Mouse (Mus musculus): Measurements from ENCODE around the gene Uggt1. TPM values are rescaled to one million over a fixed set of nuclear protein-coding genes. Genes with fewer than 3 reads are reported as not detected.

The Uggt1 gene
- polyA plus RNA-seq, 1 experiment from 2014 or later: 49.9 TPM

DNA sequence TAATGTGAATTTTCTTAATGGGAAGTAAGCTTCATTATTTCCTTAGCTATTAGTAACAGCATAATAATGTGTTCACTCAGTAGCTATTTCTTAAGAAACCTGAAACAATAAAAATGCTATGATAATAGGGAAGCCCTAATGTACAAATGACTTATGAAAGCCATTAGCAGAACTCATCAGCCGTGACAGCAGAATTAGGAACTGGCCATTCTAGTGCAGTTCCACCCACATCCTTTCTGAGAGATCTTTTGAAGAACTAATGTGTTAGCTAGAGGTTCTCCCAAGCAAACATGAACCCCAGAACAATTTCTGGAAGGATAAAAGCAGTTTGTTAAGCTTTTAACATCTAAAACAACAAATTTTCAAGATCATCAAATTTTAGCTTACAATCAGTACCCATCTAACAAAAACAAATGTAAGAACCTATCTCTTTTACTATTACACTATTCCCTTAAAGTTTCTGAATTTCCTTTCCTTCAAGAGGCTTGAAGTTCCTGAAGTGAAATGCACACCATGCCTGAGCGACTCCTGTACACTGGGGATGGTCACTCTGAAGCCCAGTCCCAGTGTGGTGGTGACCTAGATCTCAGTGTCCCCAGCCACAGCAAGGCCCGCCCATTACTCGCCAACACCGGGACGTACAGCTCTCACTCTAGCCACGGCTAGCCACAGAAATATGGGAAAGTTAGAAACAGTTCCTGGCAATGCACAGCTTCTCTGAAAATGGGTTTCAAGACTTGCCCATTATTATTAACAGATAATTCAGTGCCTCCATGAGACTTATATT lies 13.4 kb downstream of the Uggt1 start:
- Histone ChIP-seq H3K27ac (no peak overlapping the region), H3K36me3 (peaks cover 58% of the 10 kb centered on the region), H3K9ac (replicated peaks) (no peak overlapping the region), H3K4me1 (replicated peaks) (no peaks in the 10 kb centered on the region), H3K9me3 (no peaks in the 10 kb centered on the region), H3K4me2 (replicated peaks) (no peak overlapping the region), H3K4me3 (replicated peaks) (no peak overlapping the region), H3K27me3 (no peaks in the 10 kb centered on the region)
- no peak for ATAC-seq
- 85% methylated on average over 7 of the region's 7 CpGs for WGBS

DNA sequence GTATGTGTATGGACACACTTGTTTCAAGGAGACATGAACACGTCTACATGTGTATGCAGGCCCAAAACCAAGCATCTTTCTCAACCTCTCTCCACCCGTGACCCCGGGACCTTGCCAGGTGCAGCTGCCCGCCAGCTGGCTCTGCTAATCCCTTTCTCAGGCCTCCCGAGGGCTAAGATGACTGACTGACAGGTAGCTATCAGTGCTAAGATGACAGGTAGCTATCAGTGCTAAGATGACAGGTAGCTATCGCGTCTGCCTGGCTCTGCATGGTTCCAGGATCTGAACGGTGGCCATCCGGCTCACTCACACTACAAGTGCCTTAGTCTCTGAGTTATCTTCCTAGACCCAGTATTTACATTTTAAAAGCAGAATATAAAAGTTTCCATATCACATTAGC lies 16.1 kb downstream of the Uggt1 start:
- H3K4me3 ChIP-seq (replicated peaks): no peak overlapping the region
- ATAC-seq: no peak
- no peak overlapping the region for H3K4me2 ChIP-seq (replicated peaks)
- 85% methylated on average over 9 of the region's 9 CpGs for WGBS
- H3K36me3 ChIP-seq: peaks cover 64% of the 10 kb centered on the region
- no peaks in the 10 kb centered on the region for H3K9me3 ChIP-seq
- no peaks in the 10 kb centered on the region for H3K27me3 ChIP-seq
- H3K27ac ChIP-seq: no peak overlapping the region
- H3K9ac ChIP-seq (replicated peaks): no peak overlapping the region
- no peaks in the 10 kb centered on the region for H3K4me1 ChIP-seq (replicated peaks)

DNA sequence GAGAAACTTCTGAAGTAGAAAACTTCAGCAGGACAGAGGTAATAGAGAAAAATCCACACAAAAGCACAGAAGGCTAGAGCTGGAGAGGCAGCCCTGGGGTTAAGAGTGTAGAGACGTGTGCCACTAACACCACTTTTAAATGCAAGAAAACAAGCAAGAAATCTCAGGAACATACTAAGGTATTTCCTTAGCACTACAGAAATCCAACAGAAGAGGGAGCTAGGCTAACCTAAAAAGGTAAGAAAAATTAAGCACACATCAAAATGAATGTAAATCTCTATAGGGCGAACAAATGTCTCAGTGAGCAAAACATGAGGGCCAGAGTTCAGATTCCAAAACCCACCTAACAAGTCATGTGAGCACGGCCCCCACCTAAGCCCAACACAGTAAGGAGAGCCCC lies 19.9 kb downstream of the Uggt1 start:
- Histone ChIP-seq H3K4me1 (replicated peaks) (no peaks in the 10 kb centered on the region), H3K4me2 (replicated peaks) (no peak overlapping the region), H3K9ac (replicated peaks) (no peak overlapping the region), H3K27ac (no peak overlapping the region), H3K27me3 (no peaks in the 10 kb centered on the region), H3K36me3 (peaks cover 76% of the 10 kb centered on the region), H3K9me3 (no peaks in the 10 kb centered on the region), H3K4me3 (replicated peaks) (no peak overlapping the region)
- WGBS: 86% methylated on average over 3 of the region's 3 CpGs
- no peak for ATAC-seq

DNA sequence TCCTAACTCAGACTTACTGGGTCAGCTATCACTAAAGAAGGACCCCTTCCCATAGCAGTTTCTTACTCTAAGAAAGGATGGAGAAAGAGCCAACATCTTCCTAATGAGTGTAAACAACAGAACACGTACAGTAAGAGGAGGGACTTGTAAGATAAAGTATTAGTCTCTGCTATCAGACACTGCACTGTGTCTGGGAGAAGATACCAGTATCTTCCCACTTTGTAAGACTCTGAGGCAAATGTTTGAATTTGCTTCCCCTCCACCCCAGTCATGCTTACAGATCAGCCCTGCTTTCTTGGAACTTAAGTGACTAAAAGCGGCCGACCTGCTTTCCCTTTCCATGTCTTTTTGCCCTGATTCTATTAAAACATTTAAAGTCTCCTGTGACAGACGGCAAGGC lies 30.2 kb downstream of the Uggt1 start:
- Histone ChIP-seq H3K4me2 (replicated peaks) (no peak overlapping the region), H3K36me3 (peaks cover 66% of the 10 kb centered on the region), H3K27ac (no peak overlapping the region), H3K9ac (replicated peaks) (no peak overlapping the region), H3K9me3 (no peaks in the 10 kb centered on the region), H3K27me3 (no peaks in the 10 kb centered on the region), H3K4me3 (replicated peaks) (no peak overlapping the region), H3K4me1 (replicated peaks) (no peaks in the 10 kb centered on the region)
- 90% methylated on average over 4 of the region's 4 CpGs for WGBS
- no peak for ATAC-seq

DNA sequence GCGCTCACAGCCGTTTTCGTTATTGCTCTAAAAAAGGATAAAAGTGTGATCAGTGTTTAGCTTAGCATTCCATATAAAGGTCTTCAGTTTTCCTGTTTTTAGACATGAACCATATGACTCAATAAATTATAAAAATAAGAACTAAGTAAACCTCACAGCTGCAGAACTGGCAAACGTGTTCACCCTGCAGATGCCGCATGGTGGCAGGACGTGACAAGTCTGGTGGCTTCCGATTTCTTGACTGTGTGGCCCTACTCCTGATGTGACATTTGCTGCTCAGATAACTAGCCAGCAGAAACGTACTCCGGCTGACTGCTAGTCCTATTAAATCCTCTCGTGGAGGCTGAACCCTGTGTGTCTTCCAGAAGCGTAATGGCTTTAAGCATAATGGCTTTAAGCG lies 42.8 kb downstream of the Uggt1 start:
- no peak for ATAC-seq
- H3K4me2 ChIP-seq (replicated peaks): no peak overlapping the region
- no peak overlapping the region for H3K27ac ChIP-seq
- peaks cover 57% of the 10 kb centered on the region for H3K36me3 ChIP-seq
- no peaks in the 10 kb centered on the region for H3K27me3 ChIP-seq
- no peak overlapping the region for H3K9ac ChIP-seq (replicated peaks)
- H3K9me3 ChIP-seq: no peaks in the 10 kb centered on the region
- H3K4me3 ChIP-seq (replicated peaks): no peak overlapping the region
- WGBS: 94% methylated on average over 12 of the region's 12 CpGs
- H3K4me1 ChIP-seq (replicated peaks): no peaks in the 10 kb centered on the region

DNA sequence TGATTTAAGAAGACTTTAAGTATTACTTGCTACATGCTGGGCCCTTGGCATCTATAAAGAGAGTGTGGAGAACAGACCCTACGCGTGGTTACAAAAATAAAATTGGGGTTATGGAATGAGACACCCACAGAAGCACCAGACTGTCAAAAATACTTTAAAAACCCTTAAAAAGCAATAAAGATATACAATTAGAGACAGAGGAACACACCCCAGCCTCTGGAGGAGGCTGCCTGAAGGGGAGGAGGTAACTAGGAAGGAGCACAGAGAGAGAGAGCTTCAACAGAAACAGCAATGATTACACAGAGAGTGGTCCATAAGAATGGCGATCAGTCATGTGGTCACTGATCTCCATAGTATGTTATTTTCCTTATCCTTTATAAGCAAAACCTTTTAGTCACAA lies 50.0 kb downstream of the Uggt1 start:
- Histone ChIP-seq H3K36me3 (peaks cover 94% of the 10 kb centered on the region), H3K4me1 (replicated peaks) (no peaks in the 10 kb centered on the region), H3K27me3 (no peaks in the 10 kb centered on the region), H3K4me3 (replicated peaks) (no peak overlapping the region), H3K9ac (replicated peaks) (no peak overlapping the region), H3K27ac (no peak overlapping the region), H3K4me2 (replicated peaks) (no peak overlapping the region), H3K9me3 (no peaks in the 10 kb centered on the region)
- over 99% methylated on average over 3 of the region's 3 CpGs for WGBS
- ATAC-seq: no peak

DNA sequence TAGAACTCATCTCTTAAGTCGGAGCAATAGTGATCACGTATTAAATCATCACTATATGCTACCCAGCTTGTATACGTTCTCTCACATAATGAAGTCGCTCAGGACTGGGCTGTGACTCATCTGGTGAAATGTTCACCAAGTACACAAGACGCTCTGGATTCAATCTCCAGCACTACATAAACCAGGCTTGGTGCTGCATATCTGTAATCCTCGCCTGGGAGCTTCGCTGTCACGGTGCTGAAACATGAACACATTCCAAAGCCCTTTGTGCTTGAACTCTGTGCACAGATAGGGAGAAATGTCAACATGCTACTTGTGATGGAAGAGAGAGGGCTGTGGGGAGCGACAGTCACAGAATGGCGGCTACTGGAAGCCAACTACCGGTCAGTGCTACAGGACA lies 52.6 kb downstream of the Uggt1 start:
- 94% methylated on average over 11 of the region's 11 CpGs for WGBS
- H3K4me2 ChIP-seq (replicated peaks): no peak overlapping the region
- H3K36me3 ChIP-seq: peaks cover 92% of the 10 kb centered on the region
- no peak overlapping the region for H3K27ac ChIP-seq
- H3K4me3 ChIP-seq (replicated peaks): no peak overlapping the region
- no peaks in the 10 kb centered on the region for H3K9me3 ChIP-seq
- no peaks in the 10 kb centered on the region for H3K27me3 ChIP-seq
- ATAC-seq: no peak
- H3K4me1 ChIP-seq (replicated peaks): no peaks in the 10 kb centered on the region
- H3K9ac ChIP-seq (replicated peaks): no peak overlapping the region

DNA sequence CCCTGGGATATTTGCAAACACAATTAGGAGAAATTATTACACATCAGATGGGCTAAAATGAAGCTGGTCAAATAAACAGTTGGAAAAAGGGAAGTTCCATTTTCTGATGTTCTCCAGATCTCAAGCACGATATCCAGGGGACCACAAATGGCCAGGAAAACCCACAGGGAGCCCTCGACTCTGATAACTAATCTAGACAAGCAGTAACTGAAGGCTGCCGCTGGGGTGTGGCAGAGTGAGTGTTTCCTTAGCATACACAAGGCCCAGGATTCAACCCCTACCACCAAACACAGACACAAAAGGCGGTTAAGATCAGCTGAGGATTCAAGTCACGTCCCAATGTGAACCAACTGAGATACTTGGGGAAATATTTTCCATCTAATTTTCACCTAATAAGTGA lies 64.5 kb downstream of the Uggt1 start:
- no peak for ATAC-seq
- Histone ChIP-seq H3K9me3 (no peaks in the 10 kb centered on the region), H3K36me3 (peaks cover 85% of the 10 kb centered on the region), H3K27me3 (no peaks in the 10 kb centered on the region), H3K4me2 (replicated peaks) (no peak overlapping the region), H3K9ac (replicated peaks) (no peak overlapping the region), H3K27ac (no peak overlapping the region), H3K4me1 (replicated peaks) (no peaks in the 10 kb centered on the region), H3K4me3 (replicated peaks) (no peak overlapping the region)
- WGBS: 91% methylated on average over 5 of the region's 5 CpGs

DNA sequence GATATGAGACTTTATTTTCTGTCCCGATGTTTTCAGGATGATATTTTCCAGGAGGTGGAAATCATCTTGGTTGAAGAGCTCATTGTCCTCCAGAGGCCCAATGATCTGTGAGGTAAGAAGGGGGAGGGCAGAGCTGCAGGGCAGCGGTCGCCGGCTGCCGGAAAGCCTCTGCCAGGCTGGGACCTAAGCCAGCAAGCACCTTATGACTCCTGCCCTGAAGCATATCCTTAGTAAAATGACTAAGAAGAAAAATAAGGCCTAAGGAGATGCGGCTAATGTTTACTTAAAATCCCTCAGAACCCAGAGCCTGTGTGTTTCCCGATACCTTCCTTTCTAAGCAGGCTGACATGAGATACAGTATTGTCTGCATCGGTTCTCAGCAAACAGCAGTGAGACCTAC lies 71.1 kb downstream of the Uggt1 start:
- WGBS: 93% methylated on average over 8 of the region's 8 CpGs
- no peak overlapping the region for H3K4me2 ChIP-seq (replicated peaks)
- H3K9me3 ChIP-seq: no peaks in the 10 kb centered on the region
- H3K4me1 ChIP-seq (replicated peaks): no peaks in the 10 kb centered on the region
- H3K27ac ChIP-seq: no peak overlapping the region
- no peaks in the 10 kb centered on the region for H3K27me3 ChIP-seq
- no peak overlapping the region for H3K9ac ChIP-seq (replicated peaks)
- H3K4me3 ChIP-seq (replicated peaks): no peak overlapping the region
- no peak for ATAC-seq
- H3K36me3 ChIP-seq: peaks cover 87% of the 10 kb centered on the region

DNA sequence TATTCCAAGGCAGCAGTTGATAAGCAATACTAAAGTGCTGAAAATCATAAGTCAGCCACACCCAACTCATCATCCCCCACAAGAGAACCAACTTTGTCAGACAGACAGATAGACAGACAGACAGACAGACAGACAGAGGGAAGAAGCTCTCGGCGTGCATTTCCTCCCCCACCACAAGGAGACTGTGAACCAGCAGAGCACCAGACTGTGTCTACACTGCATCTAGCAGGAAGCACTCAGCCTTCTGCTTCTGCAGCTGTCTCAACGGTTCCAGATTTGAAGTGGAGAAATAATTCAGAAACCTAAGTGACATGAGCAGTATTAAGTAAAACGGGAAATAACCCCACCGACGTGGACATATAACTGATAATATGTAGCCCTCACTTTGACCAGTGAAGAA lies 71.6 kb downstream of the Uggt1 start:
- Histone ChIP-seq H3K36me3 (peaks cover 86% of the 10 kb centered on the region), H3K27ac (no peak overlapping the region), H3K4me3 (replicated peaks) (no peak overlapping the region), H3K4me1 (replicated peaks) (no peaks in the 10 kb centered on the region), H3K9ac (replicated peaks) (no peak overlapping the region), H3K4me2 (replicated peaks) (no peak overlapping the region), H3K9me3 (no peaks in the 10 kb centered on the region), H3K27me3 (no peaks in the 10 kb centered on the region)
- no peak for ATAC-seq
- 97% methylated on average over 6 of the region's 6 CpGs for WGBS

DNA sequence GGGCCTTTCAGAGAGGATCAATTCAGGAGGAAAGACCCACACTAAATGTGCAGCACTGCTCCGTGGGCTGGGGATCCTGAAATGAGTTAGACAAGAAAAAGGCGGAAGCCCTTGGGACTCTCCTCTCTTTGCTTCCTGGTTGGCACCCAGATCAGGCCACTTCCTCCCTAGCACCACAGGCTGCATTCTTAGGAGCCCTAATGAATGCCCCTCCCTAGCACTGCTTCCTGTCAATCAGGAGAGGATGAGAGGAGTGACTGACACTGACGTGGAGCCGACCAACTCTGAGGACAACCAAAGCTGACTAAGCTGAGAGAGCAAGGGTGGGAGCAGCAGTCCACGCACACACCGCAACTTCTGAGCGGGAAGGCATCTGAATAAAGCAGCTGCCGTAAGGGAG lies 81.8 kb downstream of the Uggt1 start:
- Histone ChIP-seq H3K4me3 (replicated peaks) (no peak overlapping the region), H3K27ac (no peak overlapping the region), H3K9ac (replicated peaks) (no peak overlapping the region), H3K36me3 (peaks cover 88% of the 10 kb centered on the region), H3K4me2 (replicated peaks) (no peak overlapping the region), H3K9me3 (no peaks in the 10 kb centered on the region), H3K27me3 (no peaks in the 10 kb centered on the region), H3K4me1 (replicated peaks) (no peaks in the 10 kb centered on the region)
- 86% methylated on average over 8 of the region's 8 CpGs for WGBS
- no peak for ATAC-seq

DNA sequence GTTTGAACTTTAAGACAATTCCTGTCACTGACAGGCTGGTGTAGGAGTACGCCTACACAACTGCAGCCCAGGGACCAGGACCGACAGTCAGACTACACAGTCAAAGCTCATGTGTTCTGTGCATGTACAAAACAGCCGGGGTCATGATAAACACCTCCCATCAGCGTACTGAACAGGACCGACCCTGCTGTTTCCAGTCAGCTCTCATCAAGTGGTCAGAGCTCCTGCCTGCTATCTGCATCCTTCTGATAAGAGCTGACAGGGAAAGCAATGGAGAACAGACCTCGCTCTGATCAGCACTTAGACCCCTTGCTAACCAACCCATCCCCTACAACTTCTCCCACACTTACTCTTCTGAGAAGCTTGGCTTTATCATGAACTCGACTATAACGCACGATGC lies 83.3 kb downstream of the Uggt1 start:
- H3K9ac ChIP-seq (replicated peaks): no peak overlapping the region
- H3K27ac ChIP-seq: no peak overlapping the region
- H3K4me3 ChIP-seq (replicated peaks): no peak overlapping the region
- ATAC-seq: no peak
- no peaks in the 10 kb centered on the region for H3K27me3 ChIP-seq
- WGBS: 96% methylated on average over 9 of the region's 9 CpGs
- peaks cover 95% of the 10 kb centered on the region for H3K36me3 ChIP-seq
- no peak overlapping the region for H3K4me2 ChIP-seq (replicated peaks)
- no peaks in the 10 kb centered on the region for H3K9me3 ChIP-seq
- H3K4me1 ChIP-seq (replicated peaks): no peaks in the 10 kb centered on the region

DNA sequence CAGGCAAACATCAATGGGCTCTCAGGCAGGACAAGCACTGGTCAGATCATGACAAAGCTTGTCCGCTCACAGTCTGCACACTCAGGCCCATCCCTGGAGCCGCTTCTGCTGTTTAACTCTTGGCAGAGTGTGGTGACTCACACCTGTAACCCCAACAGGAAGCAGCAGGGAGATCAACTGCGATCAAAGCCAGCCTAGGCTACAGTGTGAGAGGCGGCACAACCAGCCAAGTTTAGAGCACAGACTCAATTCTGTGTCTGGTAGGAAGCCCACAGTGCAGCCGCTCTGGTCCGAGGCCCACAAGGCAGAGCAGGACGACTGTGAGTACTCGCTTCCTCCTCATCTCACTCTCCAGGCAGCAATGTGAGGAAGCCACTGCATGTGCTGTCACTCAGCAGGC lies 84.3 kb downstream of the Uggt1 start:
- Histone ChIP-seq H3K9me3 (no peaks in the 10 kb centered on the region), H3K4me2 (replicated peaks) (no peak overlapping the region), H3K4me3 (replicated peaks) (no peak overlapping the region), H3K36me3 (peaks cover 96% of the 10 kb centered on the region), H3K9ac (replicated peaks) (no peak overlapping the region), H3K27me3 (no peaks in the 10 kb centered on the region), H3K27ac (no peak overlapping the region), H3K4me1 (replicated peaks) (no peaks in the 10 kb centered on the region)
- 91% methylated on average over 8 of the region's 8 CpGs for WGBS
- ATAC-seq: no peak
